In the genomic region with DNA sequence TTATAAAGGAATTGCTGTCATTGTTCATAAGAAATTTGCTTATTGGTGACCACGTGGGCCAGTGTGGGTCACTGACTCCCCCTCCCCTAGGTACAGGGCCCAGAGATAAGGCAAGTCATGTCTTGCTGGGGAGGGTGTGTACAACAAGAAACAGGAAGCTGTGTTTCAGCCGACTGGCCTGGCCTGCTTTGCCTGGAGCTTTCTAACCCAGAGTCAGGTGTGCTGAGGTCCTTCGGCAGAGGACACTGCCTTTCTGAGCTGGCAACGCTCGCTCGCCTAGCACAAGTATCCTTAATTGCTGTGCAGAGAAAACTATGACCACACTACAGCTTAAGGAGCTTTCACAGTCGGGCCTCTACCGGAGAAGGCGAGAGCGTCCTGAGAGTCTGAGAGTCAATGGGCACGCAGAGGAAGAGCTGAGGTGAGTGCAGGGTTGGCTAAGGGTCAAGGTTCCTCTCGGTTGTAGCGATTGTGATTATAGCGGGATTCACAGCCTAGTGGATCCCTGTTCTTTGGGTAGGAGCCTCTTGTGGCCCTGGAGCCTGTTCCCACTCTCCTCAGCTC, we compare ENCODE assay signal across 8 mouse cellular contexts. TPM values are rescaled to one million over a fixed set of nuclear protein-coding genes. Genes with fewer than 3 reads are reported as not detected.
DNase-seq lines count a peak whose midpoint lies in the region; ATAC-seq and TF ChIP-seq lines count a peak whose summit lies in the region.

No protein-coding gene starts in this region.

- H3K4me2 ChIP-seq in forebrain, postnatal 0 days (ENCODE audit: low read depth), result no peak overlapping the region
- H3K4me2 ChIP-seq in limb, embryonic 13.5 days (replicated peaks), result 0 out of 2 replicates have a peak overlapping the region, but pooled peaks have one; percentile 9

- peak overlapping the region; percentile 18 for H3K4me3 ChIP-seq in forebrain, embryonic 10.5 days
- H3K4me3 ChIP-seq in forebrain, postnatal 0 days (ENCODE audit: low read depth, low read length), result no peak overlapping the region
- H3K4me3 ChIP-seq in limb, embryonic 13.5 days, result peak overlapping the region; percentile 5; the same call in 1 of the 2 replicates

- no peak for TF ChIP-seq CTCF in forebrain, postnatal 0 days (IDR thresholded peaks at IDR 0.05; ENCODE audit: low read depth)

- no peak for DNase-seq in forebrain, embryonic 10.5 days (ENCODE audit: extremely low spot score, low spot score)
- no peak for DNase-seq in forebrain, postnatal 0 days
- peak; percentile 18 for DNase-seq in MN1 (ENCODE audit: low spot score)
- peak; percentile 20 for DNase-seq in forelimb bud, embryonic 11.5 days (ENCODE audit: low read depth, low spot score)
- peak; percentile 39 to 50 for DNase-seq in natural killer cell, adult 2 months (ENCODE audit: low spot score in 2 of 2)
- DNase-seq in c-Kit-positive CD71-positive TER-119-positive erythroid progenitor cells, embryonic 14.5 days (ENCODE audit: low spot score), result no peak
- no peak for DNase-seq in right cerebral cortex, postnatal 36 days (ENCODE audit: low spot score in 2 of 2)

- H3K9ac ChIP-seq in forebrain, postnatal 0 days, result no peak overlapping the region
- no peak overlapping the region for H3K9ac ChIP-seq in limb, embryonic 13.5 days

- 39% methylated on average over 14 of the region's 14 CpGs for WGBS in forebrain, embryonic 10.5 days
- 51% methylated on average over 14 of the region's 14 CpGs for WGBS in forebrain, postnatal 0 days
- 41% methylated on average over 14 of the region's 14 CpGs for WGBS in limb, embryonic 13.5 days

- no peaks in the 10 kb centered on the region for H3K27me3 ChIP-seq in forebrain, embryonic 10.5 days (ENCODE audit: poor library complexity, severe bottlenecking)
- no peaks in the 10 kb centered on the region for H3K27me3 ChIP-seq in forebrain, postnatal 0 days (ENCODE audit: insufficient read depth, low read length)
- no peaks in the 10 kb centered on the region for H3K27me3 ChIP-seq in limb, embryonic 13.5 days

- peak overlapping the region; percentile 60 for H3K27ac ChIP-seq in forebrain, embryonic 10.5 days
- no peak overlapping the region for H3K27ac ChIP-seq in forebrain, postnatal 0 days (ENCODE audit: low read depth, low read length)
- H3K27ac ChIP-seq in limb, embryonic 13.5 days, result peak overlapping the region; percentile 48; the same call in 1 of the 2 replicates

- no peak for ATAC-seq in forebrain, postnatal 0 days
- no peak for ATAC-seq in limb, embryonic 13.5 days (ENCODE audit: low FRiP score, low read depth)

- H3K4me1 ChIP-seq in forebrain, embryonic 10.5 days, result peaks cover 44% of the 10 kb centered on the region
- peaks cover 22% of the 10 kb centered on the region for H3K4me1 ChIP-seq in forebrain, postnatal 0 days (ENCODE audit: insufficient read depth)
- H3K4me1 ChIP-seq in limb, embryonic 13.5 days, result peaks cover 25% of the 10 kb centered on the region

- H3K36me3 ChIP-seq in forebrain, embryonic 10.5 days (replicated peaks), result no peaks in the 10 kb centered on the region
- no peaks in the 10 kb centered on the region for H3K36me3 ChIP-seq in forebrain, postnatal 0 days (ENCODE audit: insufficient read depth)
- H3K36me3 ChIP-seq in limb, embryonic 13.5 days, result no peaks in the 10 kb centered on the region

- no peaks in the 10 kb centered on the region for H3K9me3 ChIP-seq in forebrain, embryonic 10.5 days
- no peaks in the 10 kb centered on the region for H3K9me3 ChIP-seq in forebrain, postnatal 0 days (ENCODE audit: low read length)
- no peaks in the 10 kb centered on the region for H3K9me3 ChIP-seq in limb, embryonic 13.5 days

RNA-seq across cellular contexts. Expression of gene Lims1, which starts 48.1 kb away (rescaled TPM):
- polyA plus RNA-seq in forebrain, embryonic 10.5 days (2016; fragmentation: Nextera tagmentation; extraction: Ambion mirVana), result 98.1 and 102 TPM in 2 replicates
- total RNA-seq in forebrain, postnatal 0 days (2014; rRNA removed), result 38.5 and 43.6 TPM in 2 replicates
- polyA plus RNA-seq in forebrain, postnatal 0 days (2015; fragmentation: Nextera tagmentation; extraction: Ambion mirVana), result 39.1 and 51.7 TPM in 2 replicates
- 141 and 147 TPM in 2 replicates for polyA plus RNA-seq in limb, embryonic 13.5 days (2015; fragmentation: Nextera tagmentation; extraction: Ambion mirVana)

Comparison
In these comparisons a context has a peak if more than half of its experiments do, and no peak if none do; other contexts are left out.
1. DNase-seq: peak in MN1 (single experiment), forelimb bud, embryonic 11.5 days (single experiment) and natural killer cell, adult 2 months (2 of 2); none in forebrain, embryonic 10.5 days (single experiment), forebrain, postnatal 0 days (single experiment), c-Kit-positive CD71-positive TER-119-positive erythroid progenitor cells, embryonic 14.5 days (single experiment) and right cerebral cortex, postnatal 36 days (0 of 2).